Comparison of ENCODE assay signal across 20 mouse cellular contexts in the genomic region with DNA sequence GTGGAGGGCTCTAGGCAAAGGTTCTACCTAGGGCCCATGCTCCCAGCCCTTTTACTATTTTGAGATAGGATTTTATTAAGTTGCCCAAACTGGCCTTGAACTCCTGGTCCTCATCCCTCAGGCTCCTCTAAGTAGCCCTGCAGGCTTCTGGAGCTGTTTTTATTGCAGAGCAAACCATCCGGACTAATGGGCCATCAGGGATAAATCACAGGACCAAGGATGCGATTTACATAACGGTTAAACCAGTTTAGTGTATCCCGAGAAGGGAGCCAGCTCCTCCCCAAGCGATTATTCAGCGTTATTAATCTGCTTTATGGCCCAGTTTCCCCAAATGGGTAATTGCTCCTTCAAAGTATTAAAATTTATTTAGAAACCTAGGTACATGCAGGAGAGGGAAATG. TPM values are rescaled to one million over a fixed set of nuclear protein-coding genes. Genes with fewer than 3 reads are reported as not detected.
DNase-seq lines count a peak whose midpoint lies in the region; ATAC-seq and TF ChIP-seq lines count a peak whose summit lies in the region.
"Had no signal": no experiment of that assay in that cellular context is flagged by ENCODE, and none has a peak within 500 bp of the region (broad histone marks: within the 10 kb centered on the region; RNA-seq: fewer than 3 reads in every experiment).

No protein-coding gene starts in this region.

- H3K4me1 ChIP-seq in heart, embryonic 13.5 days = peaks cover 82% of the 10 kb centered on the region
- peaks cover 16 to 85% of the 10 kb centered on the region in 2 experiments for H3K4me1 ChIP-seq in CH12.LX (ENCODE audit: control insufficient read depth in 1 of 2, insufficient read depth in 2 of 2)

- ATAC-seq in heart, embryonic 13.5 days (ENCODE audit: extremely low read depth, insufficient number of reproducible peaks, low FRiP score, low TSS enrichment) = no peak
- ATAC-seq: forebrain, embryonic 14.5 days had no signal

- in situ Hi-C loops in CH12.LX (cut with MboI; ENCODE audit: low pct_ligation_motif_present, low pct_unique_long_range_greater_than_20kb, low sequenced_read_pairs) = no loop called here

- dilution Hi-C loops in CH12.LX (cut with MboI; ENCODE audit: extremely low pct_ligation_motif_present, extremely low pct_unique_long_range_greater_than_20kb, low sequenced_read_pairs) = no loop called here

- no peak for TF ChIP-seq CTCF in left cerebral cortex, adult 2 months (IDR thresholded peaks at IDR 0.05)
- no peak for TF ChIP-seq CTCF in CH12.LX (conservative IDR thresholded peaks at IDR 0.05 in 1 of 2, IDR thresholded peaks at IDR 0.05 in 1 of 2; ENCODE audit: low read depth in 2 of 2, low read length in 2 of 2)

- H3K9me3 ChIP-seq in heart, embryonic 13.5 days = no peaks in the 10 kb centered on the region
- H3K9me3 ChIP-seq in CH12.LX (replicated peaks; ENCODE audit: low read length) = no peaks in the 10 kb centered on the region
- H3K9me3 ChIP-seq: embryonic facial prominence, embryonic 12.5 days; heart, embryonic 15.5 days; hindbrain, embryonic 13.5 days; lung, embryonic 15.5 days; midbrain, embryonic 12.5 days had no signal

- no peak for TF ChIP-seq POLR2A in CH12.LX (IDR thresholded peaks at IDR 0.05; ENCODE audit: low read depth, low read length)

- no peak for TF ChIP-seq RAD21 in CH12.LX (IDR thresholded peaks at IDR 0.05; ENCODE audit: low read depth, low read length)

- no peak overlapping the region for H3K9ac ChIP-seq in heart, embryonic 13.5 days
- H3K9ac ChIP-seq in CH12.LX (ENCODE audit: insufficient read depth, low read depth) = no peak overlapping the region; the same call in 1 of the 2 replicates
- H3K9ac ChIP-seq: embryonic facial prominence, embryonic 12.5 days; heart, embryonic 15.5 days; hindbrain, embryonic 13.5 days; lung, embryonic 15.5 days; midbrain, embryonic 12.5 days had no signal

- peak overlapping the region; percentile 82 for H3K27ac ChIP-seq in heart, embryonic 13.5 days (replicated peaks)
- H3K27ac ChIP-seq in left cerebral cortex, adult 2 months = peak overlapping the region; percentile 42; the same call in 1 of the 2 replicates
- H3K27ac ChIP-seq in CH12.LX (ENCODE audit: insufficient read depth, low read depth) = no peak overlapping the region
- H3K27ac ChIP-seq: embryonic facial prominence, embryonic 12.5 days; hindbrain, embryonic 13.5 days; macrophage had no signal

- H3K27me3 ChIP-seq in heart, embryonic 13.5 days (replicated peaks) = no peaks in the 10 kb centered on the region
- no peaks in the 10 kb centered on the region for H3K27me3 ChIP-seq in CH12.LX (replicated peaks)
- H3K27me3 ChIP-seq: embryonic facial prominence, embryonic 12.5 days; heart, embryonic 15.5 days; hindbrain, embryonic 13.5 days; lung, embryonic 15.5 days; midbrain, embryonic 12.5 days had no signal

- no peak for TF ChIP-seq EP300 in CH12.LX (IDR thresholded peaks at IDR 0.05; ENCODE audit: low read length)

- 72% methylated on average over 6 of the region's 6 CpGs for WGBS in heart, embryonic 13.5 days

- no peak overlapping the region for H3K4me3 ChIP-seq in heart, embryonic 13.5 days
- H3K4me3 ChIP-seq in left cerebral cortex, adult 2 months = no peak overlapping the region
- H3K4me3 ChIP-seq in CH12.LX (replicated peaks in 1 of 3; ENCODE audit: low read depth in 2 of 3, low read length in 2 of 3, poor library complexity in 1 of 3) = no peak overlapping the region
- H3K4me3 ChIP-seq: embryonic facial prominence, embryonic 12.5 days; erythroblast, embryonic 14.5 days; heart, embryonic 15.5 days; hindbrain, embryonic 13.5 days; lung, embryonic 15.5 days; midbrain, embryonic 12.5 days had no signal

- H3K4me2 ChIP-seq in heart, embryonic 13.5 days = 0 out of 2 replicates have a peak overlapping the region, but pooled peaks have one; percentile 49
- 0 out of 2 replicates have a peak overlapping the region, but pooled peaks have one; percentile 18 for H3K4me2 ChIP-seq in CH12.LX (ENCODE audit: insufficient read depth, low read depth, poor library complexity, severe bottlenecking)
- H3K4me2 ChIP-seq: embryonic facial prominence, embryonic 12.5 days; hindbrain, embryonic 13.5 days; lung, embryonic 15.5 days; midbrain, embryonic 12.5 days had no signal

- intact Hi-C loops in left cerebral cortex, adult 2 months (cut with DNase I) = no loop called here
- intact Hi-C loops in left cerebral cortex, postnatal 14 days (cut with DNase I) = no loop called here

- H3K79me2 ChIP-seq in CH12.LX (replicated peaks; ENCODE audit: control insufficient read depth, extremely low read depth, insufficient read depth, poor library complexity, severe bottlenecking) = peaks cover 42% of the 10 kb centered on the region

- peaks cover 15% of the 10 kb centered on the region for H3K36me3 ChIP-seq in heart, embryonic 13.5 days
- H3K36me3 ChIP-seq in CH12.LX (replicated peaks in 1 of 2; ENCODE audit: control insufficient read depth in 1 of 2, insufficient read depth in 1 of 2, low read length in 1 of 2) = peaks cover 0 to 71% of the 10 kb centered on the region in 2 experiments
- H3K36me3 ChIP-seq: heart, embryonic 15.5 days had no signal

- DNase-seq in heart, adult 8-10 months (ENCODE audit: low spot score) = no peak
- no peak for DNase-seq in left cerebral cortex, adult 2 months (ENCODE audit: extremely low spot score in 1 of 2, low spot score in 2 of 2)
- no peak for DNase-seq in left cerebral cortex, postnatal 14 days (ENCODE audit: low spot score in 2 of 2)
- DNase-seq in CH12.LX (ENCODE audit: extremely low read depth) = no peak
- peak; percentile 50 for DNase-seq in R1 (ENCODE audit: low read depth, low spot score)
- DNase-seq in right cerebral cortex, postnatal 36 days (ENCODE audit: low spot score in 2 of 2) = no peak
- DNase-seq: adrenal gland, postnatal 10 days; cerebellum, postnatal 10 days; gastrocnemius, postnatal 36 days; kidney, adult 2 months; left cerebral cortex, postnatal 4 days had no signal

TF ChIP-seq in CH12.LX, 34 proteins besides CTCF, POLR2A, EP300 and RAD21:
- TF ChIP-seq UBTF (IDR thresholded peaks at IDR 0.05; ENCODE audit: low read depth, low read length) (no peak), MAX (IDR thresholded peaks at IDR 0.05; ENCODE audit: low read length) (no peak), ZKSCAN1 (IDR thresholded peaks at IDR 0.05; ENCODE audit: borderline replicate concordance, low read depth, low read length) (no peak), MAZ (IDR thresholded peaks at IDR 0.05; ENCODE audit: low read depth, low read length) (no peak), NELFE (IDR thresholded peaks at IDR 0.05; ENCODE audit: low read depth, low read length) (no peak), NRF1 (IDR thresholded peaks at IDR 0.05; ENCODE audit: low read depth, low read length) (no peak), IRF4 (IDR thresholded peaks at IDR 0.05; ENCODE audit: low read depth, low read length) (no peak), MYC (IDR thresholded peaks at IDR 0.05; ENCODE audit: low read depth, low read length) (no peak), CHD1 (IDR thresholded peaks at IDR 0.05; ENCODE audit: low read depth, low read length) (no peak), ZMIZ1 (IDR thresholded peaks at IDR 0.05; ENCODE audit: low read depth, low read length) (no peak), TBP (conservative IDR thresholded peaks at IDR 0.05; ENCODE audit: low read depth, low read length) (no peak), GABPA (IDR thresholded peaks at IDR 0.05; ENCODE audit: insufficient replicate concordance, low read depth, low read length) (no peak), RCOR1 (conservative IDR thresholded peaks at IDR 0.05; ENCODE audit: low read depth, low read length) (no peak), BHLHE40 (IDR thresholded peaks at IDR 0.05; ENCODE audit: low read depth, low read length) (no peak), JUN (IDR thresholded peaks at IDR 0.05; ENCODE audit: insufficient read depth, low read depth, low read length) (no peak), SIN3A (IDR thresholded peaks at IDR 0.05; ENCODE audit: low read length) (no peak), MAFK (IDR thresholded peaks at IDR 0.05; ENCODE audit: insufficient replicate concordance, low read length) (no peak), JUND (conservative IDR thresholded peaks at IDR 0.05; ENCODE audit: low read depth, low read length) (no peak), TCF12 (IDR thresholded peaks at IDR 0.05; ENCODE audit: low read depth, low read length) (no peak)

RNA-seq across cellular contexts. Expression of a gene that starts 14.1 kb away (rescaled TPM):
- polyA plus RNA-seq in heart, embryonic 13.5 days (2015; fragmentation: Nextera tagmentation; extraction: Ambion mirVana) = 3.4 and 4.3 TPM in 2 replicates
- 10 to 100 TPM; 11.8 to 16.0 (median 14.2) TPM for total RNA-seq in heart, adult 8-10 months (2022)
- total RNA-seq in left cerebral cortex, adult 2 months (2021) = 10 to 100 TPM; 40.4 to 46.1 TPM
- total RNA-seq in left cerebral cortex, postnatal 14 days (2021) = 10 to 100 TPM; 40.6 to 43.4 TPM
- total RNA-seq in CH12.LX (2012; rRNA removed) (10.9 and 11.3 TPM in 2 replicates), CH12.LX (2014; rRNA removed) (5.3 and 5.6 TPM in 2 replicates)
- polyA plus RNA-seq in CH12.LX (2012; ENCODE audit: insufficient read length, low read depth) = 20.3 and 23.4 TPM in 2 replicates

RNA-seq across cellular contexts. Expression of a gene that starts 48.3 kb away (rescaled TPM):
- polyA plus RNA-seq in heart, embryonic 13.5 days (2015; fragmentation: Nextera tagmentation; extraction: Ambion mirVana) = 6.9 and 7.4 TPM in 2 replicates
- total RNA-seq in heart, adult 8-10 months (2022) = 1 to 10 TPM; 4.5 to 8.3 (median 7.1) TPM
- total RNA-seq in left cerebral cortex, adult 2 months (2021) = 10 to 100 TPM; 22.2 to 22.6 TPM
- 10 to 100 TPM; 18.6 to 21.0 TPM for total RNA-seq in left cerebral cortex, postnatal 14 days (2021)
- 11.3 and 11.8 TPM in 2 replicates for total RNA-seq in CH12.LX (2012; rRNA removed)
- 3.1 and 4.0 TPM in 2 replicates for total RNA-seq in CH12.LX (2014; rRNA removed)
- 12.8 and 18.7 TPM in 2 replicates for polyA plus RNA-seq in CH12.LX (2012; ENCODE audit: insufficient read length, low read depth)
